Mouse (Mus musculus): ENCODE data around the gene Gm17660. TPM values are rescaled to one million over a fixed set of nuclear protein-coding genes. Genes with fewer than 3 reads are reported as not detected.
A peak's percentile ranks its signal among the peaks of the same experiment; 100 is the strongest.

Gm17660 gene
- polyA plus RNA-seq, 1 experiment: not detected

GRCm38 (mm10) chr5:104095416-104096077 is 18.1 kb upstream of the Gm17660 start:
- WGBS: 63% methylated on average over 11 of the region's 11 CpGs
- DNase-seq (ENCODE audit: low read depth, low spot score): no peak

DNA sequence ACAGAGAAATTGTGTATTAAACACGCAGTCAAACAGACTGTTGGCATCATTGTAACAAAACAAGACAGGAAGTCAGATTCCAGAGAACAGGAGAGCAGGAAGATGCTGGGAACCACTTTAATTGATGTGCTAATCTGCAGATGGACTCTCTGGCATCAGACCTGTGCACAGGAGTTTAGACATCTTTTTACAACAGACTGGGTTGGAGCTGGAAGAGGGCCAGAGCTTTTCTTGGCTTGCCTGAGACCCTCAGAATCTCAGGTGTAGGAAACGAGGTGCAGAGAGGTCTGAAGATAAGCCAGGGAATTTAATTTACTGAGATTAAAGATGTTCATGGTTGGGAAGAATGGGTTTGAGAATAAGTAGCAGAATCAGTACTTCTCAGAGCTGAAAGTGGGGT is 12.3 kb upstream of the Gm17660 start:
- DNase-seq (ENCODE audit: low read depth, low spot score): no peak
- WGBS: 62% methylated on average over 2 of the region's 2 CpGs

GRCm38 (mm10) chr5:104085366-104085765 is 8.0 kb upstream of the Gm17660 start:
- DNase-seq (ENCODE audit: low read depth, low spot score): no peak
- 88% methylated on average over 9 of the region's 9 CpGs for WGBS

DNA sequence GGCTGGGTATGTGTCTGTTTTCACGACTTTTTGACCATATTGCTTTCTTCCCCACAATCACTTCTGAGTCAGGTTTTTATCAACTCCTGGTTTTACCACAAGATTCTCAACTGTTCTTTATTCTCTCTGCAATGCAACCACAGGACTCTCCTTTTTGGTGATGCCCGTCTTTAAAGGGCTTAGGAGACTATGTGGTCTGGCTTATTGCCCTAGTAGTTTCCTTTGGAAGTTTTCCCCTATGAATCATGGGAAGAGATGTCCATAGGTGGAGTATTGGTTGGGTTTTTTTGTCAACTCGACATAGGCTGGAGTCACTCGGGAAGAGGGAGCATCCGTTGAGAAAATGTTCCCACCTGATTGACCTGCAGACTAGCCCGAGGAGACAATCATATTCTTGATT is 3.3 kb upstream of the Gm17660 start:
- no peak for DNase-seq (ENCODE audit: low read depth, low spot score)
- whole genome bisulfite sequencing: 76% methylated on average over 6 of the region's 6 CpGs

DNA sequence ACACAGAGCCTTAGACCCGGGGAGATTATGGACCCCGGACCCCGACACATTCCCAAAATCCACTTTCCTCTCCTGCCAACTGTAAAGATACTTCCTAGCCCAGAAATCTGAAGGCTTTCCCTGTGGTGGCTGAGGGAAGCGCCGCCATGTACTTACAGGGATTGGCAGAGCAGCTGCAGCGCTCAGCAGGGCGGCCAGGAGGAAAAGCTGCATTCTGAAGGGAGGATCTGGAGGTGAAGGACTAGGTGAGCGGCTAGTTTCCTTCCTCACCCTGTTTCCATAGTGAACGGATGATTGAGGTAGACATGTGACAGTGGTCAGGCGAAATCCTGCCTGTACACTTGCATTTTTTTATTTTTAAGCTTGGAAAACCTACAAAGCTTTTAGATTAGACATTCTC is 1.0 kb downstream of the Gm17660 start:
- WGBS: 35% methylated on average over 10 of the region's 10 CpGs
- DNase-seq (ENCODE audit: low read depth, low spot score): no peak

- 21% methylated on average over 12 of the region's 12 CpGs for WGBS
- DNase-seq (ENCODE audit: low read depth, low spot score): peak; percentile 54
These were observed 3.0 kb downstream of the Gm17660 start for GRCm38 (mm10) chr5:104074388-104074787.

GRCm38 (mm10) chr5:104073602-104074001 is 3.8 kb downstream of the Gm17660 start:
- WGBS: 96% methylated on average over 5 of the region's 5 CpGs
- DNase-seq (ENCODE audit: low read depth, low spot score): no peak

GRCm38 (mm10) chr5:104072272-104072886 is 5.0 kb downstream of the Gm17660 start:
- no peak for DNase-seq (ENCODE audit: low read depth, low spot score)
- WGBS: 30% methylated on average over 6 of the region's 8 CpGs

DNA sequence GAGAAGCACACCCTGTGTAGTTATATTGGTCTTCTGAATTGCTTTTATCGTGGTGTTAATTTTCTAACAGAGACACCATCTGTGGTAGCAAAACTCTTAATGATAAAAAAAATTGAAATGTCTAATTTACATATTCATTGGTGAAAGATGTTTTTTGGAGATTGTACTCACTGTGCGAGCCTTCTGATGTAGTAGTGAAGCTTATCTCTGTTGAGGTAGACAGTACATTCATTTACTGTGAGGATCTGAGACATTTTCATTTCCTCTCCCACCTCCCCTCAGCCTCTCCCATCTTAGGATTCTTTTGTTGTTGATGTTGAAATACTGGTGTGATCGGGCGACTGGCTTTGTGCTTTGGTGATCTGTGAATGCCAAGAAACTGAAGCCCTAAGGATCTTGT is 6.4 kb downstream of the Gm17660 start:
- 78% methylated on average over 4 of the region's 4 CpGs for WGBS
- DNase-seq (ENCODE audit: low read depth, low spot score): no peak

- 85% methylated on average over 7 of the region's 7 CpGs for WGBS
- DNase-seq (ENCODE audit: low read depth, low spot score): no peak
These were observed 8.7 kb downstream of the Gm17660 start for GRCm38 (mm10) chr5:104068751-104069150.

DNA sequence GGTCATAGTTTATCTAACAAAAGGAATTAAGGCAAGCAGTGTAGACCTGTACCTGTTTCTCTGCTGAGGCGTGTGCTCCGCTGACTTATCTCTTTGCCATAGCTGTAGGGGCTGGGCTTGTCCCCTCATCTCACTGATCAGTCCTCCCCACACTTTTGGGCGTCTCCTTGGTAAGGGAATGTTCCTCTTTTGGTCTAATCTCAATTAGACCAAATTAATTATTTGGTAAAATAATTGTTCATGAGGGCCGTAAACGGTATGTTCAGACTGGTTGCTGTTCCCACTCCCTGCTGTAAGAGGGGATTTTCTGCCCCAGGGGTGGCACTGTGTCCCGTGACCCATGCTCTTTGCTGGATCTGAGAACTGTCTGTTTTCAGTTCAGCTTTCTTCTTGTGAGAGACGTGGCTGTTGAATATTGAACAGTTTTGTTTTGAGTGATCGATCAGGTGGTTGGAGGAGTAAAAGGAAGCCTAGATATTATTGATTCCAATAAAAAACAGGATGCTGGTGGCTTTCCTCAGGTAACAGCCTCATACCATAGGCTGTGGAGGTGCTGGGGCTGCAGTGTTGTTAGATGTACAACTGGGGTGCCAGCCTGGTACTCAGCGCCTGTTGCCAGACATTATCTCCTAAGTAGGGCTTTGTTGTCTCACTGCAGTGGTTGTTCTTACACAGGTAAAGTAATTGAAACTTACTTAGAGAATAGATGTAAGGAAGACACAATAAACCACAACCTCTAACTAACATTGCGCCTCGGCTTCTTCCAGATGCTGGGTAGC is 14.4 kb downstream of the Gm17660 start:
- WGBS: 96% methylated on average over 11 of the region's 11 CpGs
- no peak for DNase-seq (ENCODE audit: low read depth, low spot score)

DNA sequence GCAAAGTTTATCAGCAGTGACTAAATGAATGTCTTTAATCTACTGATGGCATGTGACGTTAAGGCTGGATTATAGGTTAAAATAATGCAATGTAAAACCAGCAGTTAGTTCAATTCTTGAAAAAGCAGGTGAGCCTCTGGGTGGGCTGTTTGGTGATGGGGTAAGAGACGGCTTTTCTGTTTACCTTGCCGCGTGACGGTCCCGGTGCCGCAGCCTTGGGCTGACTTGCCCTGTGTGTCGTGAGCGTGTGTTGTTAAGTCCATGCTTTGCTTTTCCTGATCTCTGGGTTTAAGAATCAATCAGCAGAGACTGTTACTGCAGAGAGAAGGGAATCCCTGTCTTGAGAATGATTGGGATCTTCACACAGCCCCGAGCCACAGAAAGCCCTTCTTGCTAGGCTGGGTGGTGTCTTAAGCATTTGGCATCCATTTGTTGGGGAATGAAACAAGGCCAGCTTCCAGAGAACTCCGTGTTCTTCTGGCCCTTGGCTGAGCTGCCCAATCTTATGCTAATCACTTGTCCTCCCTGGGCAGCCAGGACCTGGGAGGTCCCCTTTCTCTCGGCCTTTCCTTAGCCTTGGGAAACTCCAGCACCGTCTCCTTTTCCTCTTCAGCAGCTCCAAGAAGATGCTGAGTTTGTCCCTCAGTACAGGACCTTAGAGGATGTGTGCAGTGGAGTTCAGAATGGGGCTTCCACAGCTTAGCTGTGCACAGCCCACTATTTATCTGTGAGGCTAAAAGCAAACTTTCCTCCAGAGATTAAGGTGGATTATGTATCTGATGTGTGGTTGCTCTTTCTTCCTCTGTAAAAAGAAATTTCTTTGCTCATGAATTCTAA is 15.3 kb downstream of the Gm17660 start:
- WGBS: 84% methylated on average over 13 of the region's 13 CpGs
- no peak for DNase-seq (ENCODE audit: low read depth, low spot score)

DNA sequence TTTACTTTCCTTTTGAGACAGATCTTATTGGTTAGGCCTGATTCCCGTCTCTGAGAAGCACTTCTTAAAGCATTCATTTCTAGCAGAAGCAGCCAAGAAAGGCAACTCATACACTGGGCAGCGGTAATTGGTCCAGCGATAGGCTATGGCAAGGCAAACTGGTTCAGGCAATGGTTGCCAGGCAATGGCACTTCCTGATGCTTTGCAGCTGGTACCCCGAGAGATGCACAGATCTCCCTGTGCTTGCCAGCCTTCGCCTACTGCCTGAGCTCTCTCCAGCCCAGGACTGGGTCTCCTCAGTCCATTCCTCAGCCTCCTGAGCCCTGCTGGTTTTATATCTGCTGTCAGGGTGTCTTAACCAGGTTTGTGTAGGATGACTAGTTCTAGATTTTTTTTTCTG is 17.0 kb downstream of the Gm17660 start:
- DNase-seq (ENCODE audit: low read depth, low spot score): no peak
- WGBS: 80% methylated on average over 5 of the region's 5 CpGs

DNA sequence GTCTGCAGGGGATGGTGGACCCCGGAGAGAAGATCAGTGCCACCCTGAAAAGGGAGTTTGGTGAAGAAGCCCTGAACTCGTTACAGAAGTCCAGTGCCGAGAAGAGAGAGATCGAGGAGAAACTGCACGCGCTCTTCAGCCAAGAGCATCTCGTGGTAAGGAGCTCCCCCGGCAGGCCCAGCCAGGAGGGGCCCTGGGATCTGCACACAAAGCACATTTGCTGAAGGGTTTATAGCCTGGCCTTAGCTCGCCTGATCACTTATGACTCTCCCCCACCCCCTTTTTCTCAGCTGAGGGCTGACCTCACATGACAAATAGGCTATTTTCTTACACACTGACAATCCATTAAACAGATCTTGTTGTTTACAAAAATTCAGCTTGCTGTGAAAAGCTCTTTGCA is 17.8 kb downstream of the Gm17660 start:
- 69% methylated on average over 9 of the region's 9 CpGs for WGBS
- no peak for DNase-seq (ENCODE audit: low read depth, low spot score)

- DNase-seq (ENCODE audit: low read depth, low spot score): no peak
- 63% methylated on average over 15 of the region's 15 CpGs for WGBS
These were observed 19.4 kb downstream of the Gm17660 start for GRCm38 (mm10) chr5:104058021-104058420.

DNA sequence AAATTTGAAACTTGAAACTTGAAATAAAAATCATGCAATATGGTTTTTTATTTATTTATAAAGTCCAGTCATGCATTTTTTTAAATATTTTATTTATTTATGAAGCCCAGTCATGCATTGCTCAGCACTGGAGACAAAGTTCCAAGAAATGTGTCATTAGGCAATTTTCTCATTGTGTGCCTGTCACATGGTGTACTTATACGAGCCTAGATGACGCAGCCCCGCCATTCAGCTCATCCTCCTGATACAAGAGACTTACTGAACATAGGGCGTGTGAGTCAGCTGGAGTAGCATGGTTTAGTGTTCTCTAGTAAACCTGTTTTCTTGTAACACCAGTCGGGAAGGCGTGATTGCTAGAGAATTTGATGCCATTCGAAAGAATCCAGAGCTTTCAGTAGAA is 21.1 kb downstream of the Gm17660 start:
- whole genome bisulfite sequencing: 77% methylated on average over 7 of the region's 7 CpGs
- no peak for DNase-seq (ENCODE audit: low read depth, low spot score)

DNA sequence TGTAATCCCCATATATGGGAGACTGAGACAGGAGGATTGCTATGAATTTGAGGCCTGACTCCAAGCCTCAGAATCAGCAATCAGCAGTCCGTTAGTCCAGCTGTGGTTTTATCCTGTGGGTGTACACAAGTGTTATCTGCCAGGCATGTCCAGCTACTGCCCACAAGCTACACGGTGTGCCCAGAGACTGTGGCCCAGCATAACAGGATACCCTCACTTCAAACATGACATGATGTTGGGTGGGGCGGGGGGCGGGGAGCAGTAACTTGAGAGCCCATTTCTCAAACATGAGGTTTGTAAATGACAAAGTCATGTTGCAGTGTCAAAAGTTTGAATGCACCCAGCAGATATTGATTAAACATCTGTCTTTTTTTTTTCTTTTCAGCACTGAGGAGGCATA is 21.6 kb downstream of the Gm17660 start:
- 79% methylated on average over 4 of the region's 4 CpGs for WGBS
- DNase-seq (ENCODE audit: low read depth, low spot score): no peak

DNA sequence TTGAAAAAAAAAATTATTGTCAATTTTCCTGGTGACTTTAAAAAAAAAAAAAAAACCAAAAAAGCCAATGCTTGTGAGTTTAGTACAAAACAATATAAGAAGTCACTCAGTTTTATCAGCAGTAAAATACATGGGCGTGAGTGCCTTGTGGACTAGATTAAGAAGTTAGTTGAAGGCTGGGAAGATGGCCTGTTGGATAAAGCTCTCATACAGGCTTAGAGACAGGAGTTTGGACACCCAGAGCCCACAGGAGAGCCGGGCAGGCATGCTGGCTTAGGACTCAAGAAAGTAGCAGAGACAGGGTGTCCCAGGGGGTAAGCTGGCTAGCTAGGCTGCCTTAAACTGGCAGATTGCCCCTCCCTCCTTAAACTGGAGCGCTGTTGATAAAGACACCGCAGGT is 22.5 kb downstream of the Gm17660 start:
- WGBS: 96% methylated on average over 4 of the region's 4 CpGs
- DNase-seq (ENCODE audit: low read depth, low spot score): no peak

DNA sequence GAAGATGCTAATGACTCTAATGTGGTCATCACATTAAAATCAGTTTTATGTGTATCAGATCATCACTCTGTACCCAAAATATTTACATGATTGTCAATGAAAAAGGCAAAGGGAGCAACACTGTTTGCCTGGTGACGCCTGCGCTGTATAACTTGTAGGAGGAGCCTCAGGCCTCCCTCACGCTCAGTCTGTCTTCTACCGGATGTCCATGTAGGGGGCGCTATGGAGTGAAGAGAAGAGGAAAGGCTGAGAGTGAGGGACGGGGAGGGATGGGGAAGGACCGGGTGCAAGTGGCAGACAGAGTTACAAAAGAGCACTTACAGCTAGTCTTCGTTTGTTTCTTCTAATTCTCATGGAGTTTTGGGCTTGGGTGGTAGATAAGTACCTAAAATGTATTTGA is 24.5 kb downstream of the Gm17660 start:
- no peak for DNase-seq (ENCODE audit: low read depth, low spot score)
- 54% methylated on average over 8 of the region's 8 CpGs for WGBS

DNA sequence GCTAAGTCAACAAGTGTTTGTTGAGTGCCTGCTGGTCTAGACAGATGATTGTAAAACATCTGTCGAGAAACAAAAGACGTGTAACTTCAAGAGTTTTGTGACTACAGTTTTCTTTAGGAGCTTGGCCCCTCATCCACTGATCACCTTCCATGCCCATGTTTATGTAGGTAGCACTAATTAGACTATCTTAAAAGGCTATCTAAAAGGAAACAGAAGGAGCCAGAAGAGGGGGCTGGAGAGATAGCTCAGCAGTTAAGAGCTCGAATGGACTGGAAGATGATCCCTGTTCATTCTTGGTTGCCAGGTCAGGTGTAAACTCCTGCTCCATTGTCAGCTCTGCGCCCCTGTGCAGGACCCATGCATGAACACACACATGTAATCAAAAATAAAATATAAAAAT is 29.3 kb downstream of the Gm17660 start:
- WGBS: 11% methylated on average over 4 of the region's 4 CpGs
- no peak for DNase-seq (ENCODE audit: low read depth, low spot score)
